Mouse (Mus musculus) forebrain, embryonic 13.5 days (tissue): ENCODE measurements around the gene Prl3c1. TPM values are rescaled to one million over a fixed set of nuclear protein-coding genes. Genes with fewer than 3 reads are reported as not detected.
"Not testable (repeated sequence)": the region's sequence is repeated elsewhere in the genome, so short reads cannot be mapped to it uniquely, and the experiment has no call there.

Experiments used
- ATAC-seq: fragments of 200-750 bp; cut with Nextera tagmentation; 2 replicates; pipeline ENCODE4 v1.8.0; 2017
- H3K27ac ChIP-seq: fragments of 300-500 bp; sonication (generic); 2 replicates; pipeline ENCODE4 v1.5.1; 2015; ENCODE audit warnings: inconsistent platforms, mild to moderate bottlenecking, moderate library complexity
- H3K27me3 ChIP-seq: fragments of 300-500 bp; sonication (generic); 2 replicates; pipeline ENCODE4 v1.6.1; 2015; ENCODE audit warnings: mild to moderate bottlenecking, inconsistent platforms
- H3K36me3 ChIP-seq: fragments of 300-500 bp; sonication (generic); 2 replicates; pipeline ENCODE4 v1.6.1; 2015; ENCODE audit warnings: mild to moderate bottlenecking, inconsistent platforms; ENCODE audit not compliant: poor library complexity, severe bottlenecking
- H3K4me1 ChIP-seq: fragments of 300-500 bp; sonication (generic); 2 replicates; pipeline ENCODE4 v1.6.1; 2015; ENCODE audit warnings: inconsistent platforms
- H3K4me2 ChIP-seq: fragments of 300-500 bp; sonication (generic); 2 replicates; pipeline ENCODE4 v1.6.1; 2015; ENCODE audit warnings: inconsistent platforms, mild to moderate bottlenecking, moderate library complexity
- H3K4me3 ChIP-seq: fragments of 300-500 bp; sonication (generic); 2 replicates; pipeline ENCODE4 v1.5.1; 2015; ENCODE audit warnings: mild to moderate bottlenecking, inconsistent platforms
- H3K9ac ChIP-seq: fragments of 300-500 bp; sonication (generic); 2 replicates; pipeline ENCODE4 v1.6.1; 2015; ENCODE audit warnings: mild to moderate bottlenecking, inconsistent platforms
- H3K9me3 ChIP-seq: fragments of 300-500 bp; sonication (generic); replicated peaks from 2 replicates; pipeline ENCODE4 v1.6.1; 2016; ENCODE audit warnings: inconsistent platforms
- WGBS: fragments of 180-500 bp; shearing (Covaris S2); methylation state at CpG from one replicate; pipeline ENCODE4 v1.1.7; 2015; 5-methylcytosine and 5-hydroxymethylcytosine counted together
- polyA plus RNA-seq: library from polyadenylated mRNA; unstranded; fragments of >200 nt; fragmentation: Nextera tagmentation; extraction: Ambion mirVana; gene quantifications from 2 replicates; pipeline ENCODE4 v1.2.1, GENCODE M21; 2015

The Prl3c1 gene
- polyA plus RNA-seq, result not detected in 2 replicates

DNA sequence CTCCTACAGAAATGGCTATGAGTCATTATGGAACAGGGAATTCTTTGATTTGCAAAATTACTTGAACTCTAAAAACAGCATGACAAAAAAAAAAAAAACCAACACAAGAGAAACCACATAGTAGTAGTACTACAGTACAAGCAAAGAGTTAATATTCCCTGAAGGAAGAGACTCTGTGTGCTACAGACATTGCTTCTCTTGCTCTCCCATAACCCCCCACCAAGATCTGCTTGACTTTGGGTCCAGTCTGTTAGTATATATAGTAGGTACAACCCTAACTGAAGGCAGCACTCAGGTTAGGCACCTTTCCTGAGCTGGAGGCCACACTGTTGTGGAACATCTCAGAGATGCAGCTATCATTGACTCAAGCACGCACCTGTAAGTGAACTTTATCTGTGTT lies at the start of gene Prl3c1:
Prl3c1 (plus strand) TSS at position 301 of the 400 bp plus-strand sequence.
- no peak for ATAC-seq
- Histone ChIP-seq H3K9me3 (no peaks in the 10 kb centered on the region), H3K9ac (no peak within 1 kb of the TSS), H3K36me3 (no peaks in the 10 kb centered on the region), H3K27ac (no peak within 1 kb of the TSS), H3K4me3 (no peak within 1 kb of the TSS), H3K4me1 (no peaks in the 10 kb centered on the region), H3K4me2 (no peak within 1 kb of the TSS), H3K27me3 (no peaks in the 10 kb centered on the region)
- 96% methylated on average over 1 of the region's 1 CpGs for WGBS

GRCm38 (mm10) chr13:27148264-27148663 lies 48.2 kb upstream of the Prl3c1 start:
- 60% methylated on average over 1 of the region's 1 CpGs for WGBS
- ATAC-seq, result no peak
- no peak overlapping the region for H3K27ac ChIP-seq

DNA sequence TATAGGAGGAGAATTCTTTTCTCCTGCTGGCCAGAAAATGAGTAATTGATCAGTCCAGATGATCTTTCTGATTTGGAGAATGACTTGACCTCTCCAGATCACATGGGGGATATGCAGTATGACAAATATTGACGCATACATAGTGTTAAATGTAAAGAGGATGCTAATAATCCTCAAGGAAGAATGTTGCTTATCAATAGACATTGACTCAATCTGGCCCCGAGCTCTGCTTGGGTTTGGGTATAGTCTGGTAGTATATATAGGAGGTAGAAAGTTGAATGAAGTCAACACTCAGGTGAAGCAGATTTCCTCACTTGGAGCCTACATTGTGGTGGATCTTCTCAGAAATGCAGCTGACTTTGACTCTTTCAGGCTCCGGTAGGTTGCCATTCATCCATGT lies 40.0 kb upstream of the Prl3c1 start, which contains the start of gene Prl3d3:
Prl3d3 (plus strand) TSS at position 301 of the 400 bp plus-strand sequence.
- not testable (repeated sequence) for H3K4me2 ChIP-seq, H3K27ac ChIP-seq, H3K9ac ChIP-seq, H3K9me3 ChIP-seq, ATAC-seq, H3K4me1 ChIP-seq, H3K27me3 ChIP-seq, H3K4me3 ChIP-seq, H3K36me3 ChIP-seq
- 93% methylated on average over 3 of the region's 3 CpGs for WGBS

More at GRCm38 (mm10) chr13:27148264-27148663, 48.2 kb upstream of the Prl3c1 start:
- H3K4me2 ChIP-seq, result no peak overlapping the region
- no peaks in the 10 kb centered on the region for H3K4me1 ChIP-seq
- no peaks in the 10 kb centered on the region for H3K36me3 ChIP-seq
- H3K9me3 ChIP-seq, result no peaks in the 10 kb centered on the region
- no peak overlapping the region for H3K9ac ChIP-seq
- H3K4me3 ChIP-seq, result no peak overlapping the region
- no peaks in the 10 kb centered on the region for H3K27me3 ChIP-seq

DNA sequence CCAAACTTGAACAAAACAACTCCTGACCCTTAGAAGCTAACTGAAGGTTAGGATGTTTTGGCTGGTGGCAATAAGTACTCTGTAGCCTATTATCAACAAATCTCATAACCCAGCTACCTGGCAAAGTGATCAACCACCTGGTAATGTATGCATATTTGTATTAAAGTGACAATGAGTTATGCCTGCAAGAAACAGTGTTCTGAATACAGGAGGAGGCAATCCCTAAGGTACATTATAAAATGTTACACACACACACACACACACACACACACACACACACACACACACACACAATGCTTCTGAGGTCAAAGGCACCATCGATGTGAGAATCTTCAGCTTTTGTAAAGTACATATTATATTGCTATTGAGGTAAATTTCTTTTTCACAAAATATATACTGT lies 45.1 kb downstream of the Prl3c1 start, which contains the start of gene Prl3b1:
Prl3b1 (plus strand) TSS at position 301 of the 400 bp plus-strand sequence.
- H3K9me3 ChIP-seq, result no peaks in the 10 kb centered on the region
- H3K4me3 ChIP-seq, result no peak within 1 kb of the TSS
- no peaks in the 10 kb centered on the region for H3K36me3 ChIP-seq
- no peak within 1 kb of the TSS for H3K9ac ChIP-seq
- H3K4me1 ChIP-seq, result no peaks in the 10 kb centered on the region
- no peak within 1 kb of the TSS for H3K27ac ChIP-seq
- 100% methylated on average over 1 of the region's 1 CpGs for WGBS
- H3K4me2 ChIP-seq, result no peak within 1 kb of the TSS
- ATAC-seq, result no peak
- H3K27me3 ChIP-seq, result no peaks in the 10 kb centered on the region

Other genes with a start within 250 kb of the Prl3c1 start
- gene Prl, start 139.1 kb upstream of the Prl3c1 start, polyA plus RNA-seq, result not detected in 2 replicates
- gene Prl3d1, start 102.5 kb upstream of the Prl3c1 start, polyA plus RNA-seq, result not detected in 2 replicates
- not detected in 2 replicates for gene Prl3d2, start 75.0 kb upstream of the Prl3c1 start, polyA plus RNA-seq
- not detected in 2 replicates for gene Prl3d3, start 39.9 kb upstream of the Prl3c1 start, polyA plus RNA-seq
- gene Prl3b1, start 45.2 kb downstream of the Prl3c1 start, polyA plus RNA-seq, result not detected in 2 replicates
- gene Prl3a1, start 62.8 kb downstream of the Prl3c1 start, polyA plus RNA-seq, result not detected in 2 replicates
- not detected in 2 replicates for gene Prl6a1, start 116.0 kb downstream of the Prl3c1 start, polyA plus RNA-seq
- not detected in 2 replicates for gene Prl8a2, start 149.0 kb downstream of the Prl3c1 start, polyA plus RNA-seq
- gene Prl2b1, start 194.2 kb downstream of the Prl3c1 start, polyA plus RNA-seq, result not detected in 2 replicates
- not detected in 2 replicates for gene Prl8a6, start 242.0 kb downstream of the Prl3c1 start, polyA plus RNA-seq